Mouse (Mus musculus): ENCODE measurements at regions not wholly inside any gene's neighbourhood (a gene's known extent, or its start where the extent isn't known, plus 50 kb on each side); places are given as distances from the start of the nearest gene placed in this dataset.

GRCm38 (mm10) chrX:12840160-12841020, 78.5 kb upstream of the Med14 start:
- DNase-seq (ENCODE audit: extremely low spot score in 1 of 2, low spot score in 1 of 2) = peak; percentile 61 to 72

GRCm38 (mm10) chrX:12839406-12840159, 77.7 kb upstream of the Med14 start:
- DNase-seq (ENCODE audit: extremely low spot score in 1 of 2, low spot score in 1 of 2) = peak; percentile 9 to 11

GRCm38 (mm10) chrX:12837821-12838220, 75.9 kb upstream of the Med14 start:
- no peak for DNase-seq (ENCODE audit: extremely low spot score in 1 of 2, low spot score in 1 of 2)

- DNase-seq (ENCODE audit: extremely low spot score in 1 of 2, low spot score in 1 of 2) = no peak
Measured at GRCm38 (mm10) chrX:12834681-12835080, 72.8 kb upstream of the Med14 start.

GRCm38 (mm10) chrX:12832709-12833108, 70.8 kb upstream of the Med14 start:
- DNase-seq (ENCODE audit: extremely low spot score in 1 of 2, low spot score in 1 of 2) = no peak

- DNase-seq (ENCODE audit: extremely low spot score in 1 of 2, low spot score in 1 of 2) = no peak
Measured at GRCm38 (mm10) chrX:12829165-12829564, 67.3 kb upstream of the Med14 start.

- no peak for DNase-seq (ENCODE audit: extremely low spot score in 1 of 2, low spot score in 1 of 2)
Measured at GRCm38 (mm10) chrX:12827299-12827872, 65.5 kb upstream of the Med14 start.

GRCm38 (mm10) chrX:12826646-12827045, 64.8 kb upstream of the Med14 start:
- no peak for DNase-seq (ENCODE audit: extremely low spot score in 1 of 2, low spot score in 1 of 2)

- DNase-seq (ENCODE audit: extremely low spot score in 1 of 2, low spot score in 1 of 2) = no peak
Measured at GRCm38 (mm10) chrX:12825262-12825661, 63.4 kb upstream of the Med14 start.

- no peak for DNase-seq (ENCODE audit: extremely low spot score in 1 of 2, low spot score in 1 of 2)
Measured at GRCm38 (mm10) chrX:12824497-12824896, 62.6 kb upstream of the Med14 start.

GRCm38 (mm10) chrX:12822777-12823176, 60.9 kb upstream of the Med14 start:
- DNase-seq (ENCODE audit: extremely low spot score in 1 of 2, low spot score in 1 of 2) = no peak

- DNase-seq (ENCODE audit: extremely low spot score in 1 of 2, low spot score in 1 of 2) = no peak
Measured at GRCm38 (mm10) chrX:12813083-12813660, 51.3 kb upstream of the Med14 start.

Small RNAs in the stretch of these regions (microRNA-seq; reads per million reads assigned to microRNA genes)
- gene Gm25063 = 0 reads per million in 2 experiments

All from layer of hippocampus, postnatal 25 days (tissue).